1 mouse cellular context compared by ENCODE assay signal in genomic region chr2:23015335-23015734, GRCm38 (mm10).
TF ChIP-seq lines count a peak whose summit lies in the region.

No protein-coding gene starts in this region.

TF ChIP-seq in ES-E14, 5 proteins besides CTCF, POLR2A, EP300 and RAD21:
- no peak for TF ChIP-seq MAFK (IDR thresholded peaks at IDR 0.05; ENCODE audit: insufficient read depth, low read depth, low read length)
- no peak for TF ChIP-seq ZC3H11A (IDR thresholded peaks at IDR 0.05; ENCODE audit: borderline replicate concordance, low read depth, low read length)
- no peak for TF ChIP-seq HCFC1 (IDR thresholded peaks at IDR 0.05; ENCODE audit: borderline replicate concordance, insufficient read depth, low read length)
- no peak for TF ChIP-seq CHD2 (IDR thresholded peaks at IDR 0.05; ENCODE audit: low read depth, low read length)
- no peak for TF ChIP-seq ZNF384 (IDR thresholded peaks at IDR 0.05; ENCODE audit: low read depth, low read length)
